Mouse (Mus musculus) olfactory bulb, adult 2 months (tissue): ENCODE data around the gene Pgls.

Experiments used
- CTCF ChIP-seq: fragments of 200-500 bp; IDR thresholded peaks from 2 replicates; pipeline ENCODE4 v1.5.1; 2012; ENCODE audit warnings: low read depth, mild to moderate bottlenecking, low read length, moderate library complexity; ENCODE audit not compliant: insufficient read depth
- POLR2A ChIP-seq: fragments of 200-500 bp; IDR thresholded peaks from 2 replicates; pipeline ENCODE4 v1.6.1; 2012; ENCODE audit warnings: mild to moderate bottlenecking, low read depth, low read length, moderate library complexity; ENCODE audit not compliant: insufficient read depth

GRCm38 (mm10) chr8:71597451-71597850 is 5.5 kb downstream of the Pgls start, which contains the start of gene Fam129c:
- no peak for TF ChIP-seq POLR2A
- no peak for TF ChIP-seq CTCF
